Mouse (Mus musculus): ENCODE results near the gene Ppp3r2. TPM values are rescaled to one million over a fixed set of nuclear protein-coding genes. Genes with fewer than 3 reads are reported as not detected.

Ppp3r2 gene
- total RNA-seq (2023; ENCODE audit: inconsistent age): not detected in 4 replicates

DNA sequence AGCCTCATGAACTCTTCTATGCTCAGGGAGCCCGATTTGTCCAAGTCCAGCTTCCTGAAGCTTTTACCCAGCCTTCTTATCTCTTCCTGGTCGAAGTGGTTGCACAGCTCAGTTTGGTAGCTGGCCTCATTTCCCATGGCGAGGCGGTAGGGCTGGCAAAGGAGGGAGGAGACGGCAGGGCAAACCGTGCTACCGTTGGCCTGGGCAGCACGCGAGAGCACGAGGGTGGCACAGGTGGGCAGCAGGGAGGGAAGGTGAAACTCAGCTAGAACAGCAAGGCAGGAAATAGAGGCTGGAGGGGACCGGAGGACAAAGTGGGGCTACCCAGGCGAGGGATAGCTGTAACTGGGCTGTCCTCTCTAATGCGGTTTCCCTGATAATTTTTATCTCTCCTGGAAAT, at the start of gene Ppp3r2:
Gene Ppp3r2 (minus strand): TSS at position 213 of the 400 bp plus-strand sequence.

DNA sequence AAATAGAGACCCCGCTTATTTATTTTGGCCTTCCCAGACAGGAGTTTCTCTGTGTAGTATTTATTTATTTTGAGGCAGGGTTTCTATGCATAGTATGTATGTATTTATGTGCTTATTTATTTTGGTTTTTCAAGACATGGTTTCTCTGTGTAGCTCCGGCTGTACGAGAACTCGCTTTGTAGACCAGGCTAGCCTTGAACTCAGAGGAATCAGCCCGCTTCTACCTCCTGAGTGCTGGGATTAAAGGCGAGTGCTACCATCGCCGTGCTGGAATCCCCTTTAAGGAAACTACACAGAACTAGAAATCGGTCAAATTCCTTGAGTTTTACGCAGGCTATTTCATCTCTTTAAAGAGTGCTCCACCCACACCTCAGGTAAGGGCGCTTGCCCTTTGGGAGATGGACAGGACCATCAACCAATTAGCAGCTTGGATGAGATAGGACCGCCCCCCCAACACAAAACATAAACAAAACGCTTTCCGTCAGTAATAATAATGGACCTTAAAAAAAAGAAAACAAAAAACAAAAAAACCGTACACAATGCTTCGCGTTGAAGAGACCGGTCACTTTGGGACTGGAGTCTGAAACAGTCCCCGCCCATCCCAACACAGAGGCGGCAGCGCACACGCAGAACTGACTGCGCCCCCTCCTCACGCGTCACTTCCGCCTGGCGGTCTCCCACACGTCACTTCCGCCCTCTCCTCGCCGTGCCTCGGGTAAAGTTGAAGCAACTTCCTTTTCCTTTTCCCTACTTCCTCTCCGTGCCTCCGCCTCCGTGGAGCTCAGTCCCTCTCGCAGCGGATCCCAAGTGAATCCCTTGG, 50.3 kb downstream of the Ppp3r2 start, which contains the start of gene Rnf20:
Gene Rnf20 (plus strand): TSS at position 688 of the 820 bp plus-strand sequence.

Other genes with a start within 250 kb of the Ppp3r2 start
- gene Acnat1, start 208.1 kb downstream of the Ppp3r2 start, total RNA-seq (2023; ENCODE audit: inconsistent age): not detected in 4 replicates
- not detected in 4 replicates for gene Baat, start 175.5 kb downstream of the Ppp3r2 start, total RNA-seq (2023; ENCODE audit: inconsistent age)
- 9.6 to 11.1 TPM (median 10.7 TPM) in 4 replicates for gene Mrpl50, start 160.9 kb downstream of the Ppp3r2 start, total RNA-seq (2023; ENCODE audit: inconsistent age)
- gene Zfp189, start 160.8 kb downstream of the Ppp3r2 start, total RNA-seq (2023; ENCODE audit: inconsistent age): 3.9 to 4.6 TPM (median 4.2 TPM) in 4 replicates
- not detected in 4 replicates for gene Aldob, start 132.5 kb downstream of the Ppp3r2 start, total RNA-seq (2023; ENCODE audit: inconsistent age)
- not detected in 4 replicates for gene Tmem246, start 84.1 kb downstream of the Ppp3r2 start, total RNA-seq (2023; ENCODE audit: inconsistent age)
- gene Rnf20, start 50.0 kb downstream of the Ppp3r2 start, total RNA-seq (2023; ENCODE audit: inconsistent age): 137 to 144 TPM (median 141 TPM) in 4 replicates
- not detected in 4 replicates for gene Grin3a, start 163.7 kb upstream of the Ppp3r2 start, total RNA-seq (2023; ENCODE audit: inconsistent age)